ENCODE assay signal across 22 mouse cellular contexts in genomic region chr9:123180003-123180402, GRCm38 (mm10). TPM values are rescaled to one million over a fixed set of nuclear protein-coding genes. Genes with fewer than 3 reads are reported as not detected.
"Had no signal": no experiment of that assay in that cellular context is flagged by ENCODE, and none has a peak within 500 bp of the region (broad histone marks: within the 10 kb centered on the region; RNA-seq: fewer than 3 reads in every experiment).

No protein-coding gene starts in this region.

- DNase-seq: left cerebral cortex, postnatal 4 days; liver, embryonic 13.5 days; lung, adult 2 months; lung, postnatal 14 days; lung, postnatal 4 days; midbrain, embryonic 14.5 days; retina, postnatal 1 day; right cerebral cortex, postnatal 25 days; spleen, adult 18-20 months; thymus, postnatal 25 days had no signal

- H3K27me3 ChIP-seq: limb, embryonic 12.5 days; limb, embryonic 15.5 days; liver, embryonic 13.5 days; stomach, embryonic 15.5 days had no signal

- H3K9me3 ChIP-seq: limb, embryonic 12.5 days; limb, embryonic 15.5 days; liver, embryonic 13.5 days; stomach, embryonic 15.5 days had no signal

- H3K4me2 ChIP-seq: limb, embryonic 12.5 days; limb, embryonic 15.5 days; liver, embryonic 13.5 days; midbrain, embryonic 11.5 days; stomach, embryonic 15.5 days had no signal

- H3K9ac ChIP-seq: limb, embryonic 12.5 days; limb, embryonic 15.5 days; liver, embryonic 13.5 days; stomach, embryonic 15.5 days had no signal

- H3K4me1 ChIP-seq: limb, embryonic 12.5 days; limb, embryonic 15.5 days; liver, embryonic 13.5 days; stomach, embryonic 15.5 days had no signal

- H3K36me3 ChIP-seq: limb, embryonic 12.5 days; limb, embryonic 15.5 days; liver, embryonic 13.5 days; stomach, embryonic 15.5 days had no signal

- H3K4me3 ChIP-seq: limb, embryonic 12.5 days; limb, embryonic 15.5 days; liver, embryonic 13.5 days; stomach, embryonic 15.5 days had no signal

- ATAC-seq: inflammation-experienced regulatory T-cells, adult 6 months; intestine, embryonic 16.5 days had no signal

- H3K27ac ChIP-seq: limb, embryonic 12.5 days; limb, embryonic 15.5 days; liver, embryonic 13.5 days; stomach, embryonic 15.5 days had no signal

RNA-seq across cellular contexts. Expression of gene Clec3b, which starts 29.3 kb away (rescaled TPM):
- total RNA-seq: megakaryocyte progenitor cell, adult 5-6 weeks; megakaryocyte-erythroid progenitor cell, adult 5-6 weeks had no signal
- polyA plus RNA-seq: limb, embryonic 12.5 days; midbrain, embryonic 11.5 days; neural tube, embryonic 11.5 days; neural tube, embryonic 14.5 days had no signal

RNA-seq across cellular contexts. Expression of gene Cdcp1, which starts 35.8 kb away (rescaled TPM):
- total RNA-seq: layer of hippocampus, adult 18-20 months; layer of hippocampus, postnatal 14 days had no signal
- polyA plus RNA-seq: midbrain, embryonic 14.5 days had no signal
